Mouse (Mus musculus): ENCODE measurements around the gene Fads1.

- no peak for TF ChIP-seq CTCF (IDR thresholded peaks at IDR 0.05; ENCODE audit: borderline replicate concordance, insufficient read depth, low read length)
- no peak for TF ChIP-seq POLR2A (IDR thresholded peaks at IDR 0.05; ENCODE audit: low read depth, low read length)
Observed at GRCm38 (mm10) chr19:10242916-10243315, 60.2 kb downstream of the Fads1 start.

Measured in embryonic fibroblast, embryonic 13.5 days (primary cell).